ENCODE assay signal across 4 mouse cellular contexts in genomic region chr14:50573056-50573455, GRCm38 (mm10).
DNase-seq lines count a peak whose midpoint lies in the region.

No protein-coding gene starts in this region.

- DNase-seq in ES-CJ7 (ENCODE audit: low read depth, low spot score) = peak; percentile 71
- DNase-seq in R1 (ENCODE audit: low read depth, low spot score) = peak; percentile 96
- DNase-seq in ZHBTc4 (ENCODE audit: low read depth, low spot score) = peak; percentile 77
- peak; percentile 3 for DNase-seq in kidney, adult 9 months

Comparison
In these comparisons a context has a peak if more than half of its experiments do, and no peak if none do; other contexts are left out.
1. Peak in every context shown above with its lines: DNase-seq.
2. DNase-seq: peak in every context shown above with its lines; median percentile 96 in R1; 77 in ZHBTc4; 71 in ES-CJ7; 3 in kidney, adult 9 months.